Comparison of ENCODE assay signal across 8 mouse cellular contexts in genomic region chr1:75478916-75479634, GRCm38 (mm10). TPM values are rescaled to one million over a fixed set of nuclear protein-coding genes. Genes with fewer than 3 reads are reported as not detected.
A peak's percentile ranks its signal among the peaks of the same experiment; 100 is the strongest.
DNase-seq lines count a peak whose midpoint lies in the region; ATAC-seq lines count a peak whose summit lies in the region.

Chpf (minus strand) TSS chr1:75479307.
Tmem198 (plus strand) TSS chr1:75479532.

- ATAC-seq in intestine, embryonic 14.5 days (replicated peaks; ENCODE audit: low FRiP score, low TSS enrichment, low read depth), result peak; percentile 93
- ATAC-seq in megakaryocyte-erythroid progenitor cell, adult 5-6 weeks (replicated peaks; ENCODE audit: low FRiP score, low TSS enrichment, poor library complexity, severe bottlenecking), result peak; percentile 82

- peak within 1 kb of the TSS; percentile 70 for H3K4me2 ChIP-seq in intestine, embryonic 14.5 days (ENCODE audit: low read length)

- H3K27ac ChIP-seq in intestine, embryonic 14.5 days (ENCODE audit: low read depth), result peak within 1 kb of the TSS; percentile 69

- H3K36me3 ChIP-seq in intestine, embryonic 14.5 days (ENCODE audit: control insufficient read depth, insufficient read depth, low read length), result peaks cover 28% of the 10 kb centered on the region

- peaks cover 15% of the 10 kb centered on the region; the same call in 1 of the 2 replicates for H3K4me1 ChIP-seq in intestine, embryonic 14.5 days (replicated peaks; ENCODE audit: control insufficient read depth, insufficient read depth, low read length)

- under 1% methylated on average over 72 of the region's 76 CpGs for WGBS in intestine, embryonic 14.5 days

- H3K9me3 ChIP-seq in intestine, embryonic 14.5 days (ENCODE audit: control insufficient read depth, low read length), result no peaks in the 10 kb centered on the region

- peak within 1 kb of the TSS; percentile 64 for H3K9ac ChIP-seq in intestine, embryonic 14.5 days (ENCODE audit: low read length)

- intact Hi-C loops in left cerebral cortex, postnatal 10 days (cut with DNase I), result loop anchor here (5.0 kb wide), 1 partner anchor 118 kb away; no protein-coding TSS in a partner anchor

- H3K27me3 ChIP-seq in intestine, embryonic 14.5 days (replicated peaks; ENCODE audit: control insufficient read depth, insufficient read depth, low read length), result peaks cover 37% of the 10 kb centered on the region

- peak within 1 kb of the TSS; percentile 73 for H3K4me3 ChIP-seq in intestine, embryonic 14.5 days (ENCODE audit: low read depth, low read length)

- DNase-seq in adrenal gland, adult 2 months, result peak; percentile 99
- peak; percentile 99 for DNase-seq in embryo, embryonic 11 days
- DNase-seq in gastrocnemius, postnatal 25 days, result peak; percentile 95
- peak; percentile 99 for DNase-seq in intestine, embryonic 14.5 days (ENCODE audit: low spot score)
- DNase-seq in left cerebral cortex, postnatal 10 days (ENCODE audit: extremely low spot score in 1 of 2, low spot score in 2 of 2), result peak; percentile 97 to 98
- DNase-seq in right cerebral cortex, postnatal 14 days, result peak; percentile 95
- DNase-seq in urinary bladder, postnatal 25 days (ENCODE audit: low spot score), result peak; percentile 94

RNA-seq across cellular contexts. Expression of gene Chpf, which starts in this region (rescaled TPM):
- 10 to 100 TPM; 50.9 to 57.8 TPM for total RNA-seq in adrenal gland, adult 2 months (2021)
- 250 and 268 TPM in 2 replicates for polyA plus RNA-seq in adrenal gland, adult 2 months (2012; rRNA removed)
- total RNA-seq in gastrocnemius, postnatal 25 days (2021), result 1 to 10 TPM; 5.5 to 7.9 TPM
- 36.7 and 42.8 TPM in 2 replicates for polyA plus RNA-seq in intestine, embryonic 14.5 days (2014; fragmentation: Nextera tagmentation; extraction: Ambion mirVana)
- total RNA-seq in left cerebral cortex, postnatal 10 days (2021), result 10 to 100 TPM; 79.8 to 80.6 TPM
- total RNA-seq in megakaryocyte-erythroid progenitor cell, adult 5-6 weeks (2014; fragmentation: Nextera tagmentation), result 3.1 and 4.0 TPM in 2 replicates
- total RNA-seq in megakaryocyte-erythroid progenitor cell, adult 5-6 weeks (2017), result 0.15 and 1.2 TPM in 2 replicates

RNA-seq across cellular contexts. Expression of gene Tmem198, which starts in this region (rescaled TPM):
- total RNA-seq in adrenal gland, adult 2 months (2021), result 1 to 10 TPM; 2.5 to 2.8 TPM
- polyA plus RNA-seq in adrenal gland, adult 2 months (2012; rRNA removed), result 15.0 and 17.4 TPM in 2 replicates
- under 1 TPM; 0.36 to 0.43 TPM for total RNA-seq in gastrocnemius, postnatal 25 days (2021)
- polyA plus RNA-seq in intestine, embryonic 14.5 days (2014; fragmentation: Nextera tagmentation; extraction: Ambion mirVana), result 1.9 and 2.6 TPM in 2 replicates
- 10 to 100 TPM; 58.2 to 59.3 TPM for total RNA-seq in left cerebral cortex, postnatal 10 days (2021)
- total RNA-seq in megakaryocyte-erythroid progenitor cell, adult 5-6 weeks (2014; fragmentation: Nextera tagmentation), result 0.49 TPM in 1 of 2 replicates, not detected in the other
- not detected in 2 replicates for total RNA-seq in megakaryocyte-erythroid progenitor cell, adult 5-6 weeks (2017)

Comparison
In these comparisons a context has a peak if more than half of its experiments do, and no peak if none do; other contexts are left out.
1. Peak in every context shown above with its lines: DNase-seq, ATAC-seq, H3K4me3 ChIP-seq and H3K27ac ChIP-seq.
2. RNA of gene Chpf (total RNA-seq): 79.8 to 80.6 TPM in left cerebral cortex, postnatal 10 days and 50.9 to 57.8 TPM in adrenal gland, adult 2 months; 5.5 to 7.9 TPM in gastrocnemius, postnatal 25 days and 0.15 to 4.0 TPM in megakaryocyte-erythroid progenitor cell, adult 5-6 weeks; every median in the first group is over 4 times any median in the second.
3. RNA of gene Tmem198 (total RNA-seq): 58.2 to 59.3 TPM in left cerebral cortex, postnatal 10 days; 2.5 to 2.8 TPM in adrenal gland, adult 2 months, 0.36 to 0.43 TPM in gastrocnemius, postnatal 25 days and 0.49 TPM in megakaryocyte-erythroid progenitor cell, adult 5-6 weeks; every median in the first group is over 10 times any median in the second.